8 mouse cellular contexts compared by ENCODE assay signal in the genomic region with DNA sequence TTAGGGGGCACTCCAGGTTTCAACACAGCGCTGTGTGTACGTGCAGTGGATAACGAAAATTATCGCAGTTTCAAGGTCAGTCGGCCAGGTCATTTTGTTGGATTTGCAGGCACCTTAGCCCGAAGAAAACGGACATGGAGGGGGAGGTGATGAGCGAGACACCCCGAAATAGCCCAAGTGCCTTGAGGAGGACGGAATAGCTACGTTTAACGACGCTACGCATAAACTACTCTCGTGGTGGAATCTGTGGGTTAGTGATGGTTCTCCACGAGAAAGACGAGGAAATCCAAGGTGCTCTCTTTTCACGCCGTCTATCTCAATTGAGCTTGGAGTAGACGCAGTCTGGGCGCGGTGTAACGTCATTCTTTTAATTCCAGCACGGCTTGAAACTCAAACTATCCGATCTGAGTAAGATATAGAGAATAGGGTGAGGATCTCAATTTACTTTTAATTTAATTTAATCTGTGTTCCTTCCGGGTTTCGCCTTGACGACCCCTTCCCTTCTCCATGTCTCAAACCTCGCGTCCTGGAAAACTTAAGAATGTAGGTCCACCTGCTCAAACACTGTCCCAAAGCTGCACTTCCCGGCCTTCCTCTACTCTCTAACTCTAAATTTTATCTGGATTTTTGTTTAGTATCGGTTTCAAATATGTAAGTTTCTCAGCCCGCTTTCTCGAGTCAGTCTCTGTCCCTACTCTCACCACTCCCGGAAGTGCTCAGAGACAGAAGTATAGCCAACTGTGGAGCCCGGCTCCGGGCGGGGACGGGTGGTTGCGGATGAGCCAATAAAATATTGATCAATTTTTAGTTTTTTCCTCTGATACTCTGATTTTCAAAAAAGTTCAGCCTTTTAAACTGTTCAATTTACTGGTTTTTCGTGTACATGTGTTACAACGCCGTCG. TPM values are rescaled to one million over a fixed set of nuclear protein-coding genes. Genes with fewer than 3 reads are reported as not detected.
A peak's percentile ranks its signal among the peaks of the same experiment; 100 is the strongest.
DNase-seq lines count a peak whose midpoint lies in the region; ATAC-seq and TF ChIP-seq lines count a peak whose summit lies in the region.

No protein-coding gene starts in this region.

- H3K9ac ChIP-seq in forebrain, embryonic 15.5 days (replicated peaks): peak overlapping the region; percentile 7; the same call in 1 of the 2 replicates
- no peak overlapping the region for H3K9ac ChIP-seq in limb, embryonic 13.5 days
- H3K9ac ChIP-seq in neural tube, embryonic 12.5 days: 0 out of 2 replicates have a peak overlapping the region, but pooled peaks have one; percentile 35

- no peak for TF ChIP-seq CTCF in G1E (IDR thresholded peaks at IDR 0.05; ENCODE audit: low read depth, low read length)

- H3K4me1 ChIP-seq in G1E (ENCODE audit: insufficient read depth, low read depth, low read length): peaks cover 23% of the 10 kb centered on the region
- peaks cover 26% of the 10 kb centered on the region for H3K4me1 ChIP-seq in forebrain, embryonic 15.5 days
- peaks cover 10% of the 10 kb centered on the region for H3K4me1 ChIP-seq in limb, embryonic 13.5 days
- H3K4me1 ChIP-seq in neural tube, embryonic 12.5 days: no peaks in the 10 kb centered on the region; the same call in 1 of the 2 replicates

- H3K4me3 ChIP-seq in G1E (ENCODE audit: low read depth, low read length): peak overlapping the region; percentile 71
- peak overlapping the region; percentile 39 for H3K4me3 ChIP-seq in forebrain, embryonic 15.5 days
- peak overlapping the region; percentile 48 for H3K4me3 ChIP-seq in limb, embryonic 13.5 days
- peak overlapping the region; percentile 40 for H3K4me3 ChIP-seq in neural tube, embryonic 12.5 days

- under 1% methylated on average over 44 of the region's 44 CpGs for WGBS in forebrain, embryonic 15.5 days
- under 1% methylated on average over 44 of the region's 44 CpGs for WGBS in limb, embryonic 13.5 days
- under 1% methylated on average over 44 of the region's 44 CpGs for WGBS in neural tube, embryonic 12.5 days

- peak overlapping the region; percentile 63 for H3K4me2 ChIP-seq in forebrain, embryonic 15.5 days (replicated peaks)
- H3K4me2 ChIP-seq in limb, embryonic 13.5 days (replicated peaks): peak overlapping the region; percentile 71
- H3K4me2 ChIP-seq in neural tube, embryonic 12.5 days (replicated peaks): peak overlapping the region; percentile 67

- peak; percentile 44 for DNase-seq in adrenal gland, postnatal 14 days
- no peak for DNase-seq in adrenal gland, adult 18-20 months (ENCODE audit: low spot score in 2 of 2)
- no peak for DNase-seq in G1E (ENCODE audit: low spot score)
- no peak for DNase-seq in ovary, postnatal 14 days (ENCODE audit: low spot score)
- DNase-seq in cerebellum, adult 9-11 months: no peak

- peaks cover 5% of the 10 kb centered on the region; the same call in 1 of the 2 replicates for H3K27me3 ChIP-seq in G1E (ENCODE audit: insufficient read depth, low read length)
- peaks cover 45% of the 10 kb centered on the region for H3K27me3 ChIP-seq in forebrain, embryonic 15.5 days
- peaks cover 58% of the 10 kb centered on the region for H3K27me3 ChIP-seq in limb, embryonic 13.5 days
- H3K27me3 ChIP-seq in neural tube, embryonic 12.5 days (replicated peaks): peaks cover 36% of the 10 kb centered on the region

- no peaks in the 10 kb centered on the region for H3K36me3 ChIP-seq in G1E (replicated peaks)
- H3K36me3 ChIP-seq in forebrain, embryonic 15.5 days: no peaks in the 10 kb centered on the region
- H3K36me3 ChIP-seq in limb, embryonic 13.5 days: no peaks in the 10 kb centered on the region
- H3K36me3 ChIP-seq in neural tube, embryonic 12.5 days: no peaks in the 10 kb centered on the region

- ATAC-seq in G1E (ENCODE audit: extremely low read depth, insufficient number of reproducible peaks, low FRiP score, poor library complexity, severe bottlenecking): peak; percentile 52; the same call in 1 of the 2 replicates
- no peak for ATAC-seq in forebrain, embryonic 15.5 days (replicated peaks)
- no peak for ATAC-seq in limb, embryonic 13.5 days (ENCODE audit: low FRiP score, low read depth)
- no peak for ATAC-seq in neural tube, embryonic 12.5 days (ENCODE audit: low FRiP score, low read depth)

- H3K27ac ChIP-seq in forebrain, embryonic 15.5 days (replicated peaks): no peak overlapping the region
- H3K27ac ChIP-seq in limb, embryonic 13.5 days: no peak overlapping the region
- no peak overlapping the region for H3K27ac ChIP-seq in neural tube, embryonic 12.5 days

- H3K9me3 ChIP-seq in G1E (replicated peaks): no peaks in the 10 kb centered on the region
- 0 out of 2 replicates have a peak, but pooled peaks cover 2% of the 10 kb centered on the region for H3K9me3 ChIP-seq in forebrain, embryonic 15.5 days
- no peaks in the 10 kb centered on the region for H3K9me3 ChIP-seq in limb, embryonic 13.5 days
- H3K9me3 ChIP-seq in neural tube, embryonic 12.5 days: no peaks in the 10 kb centered on the region

RNA-seq across cellular contexts. Expression of gene Prss16, which starts 10.6 kb away (rescaled TPM):
- total RNA-seq in adrenal gland, postnatal 14 days (2021): 0.74 TPM in 1 of 2 replicates, not detected in the other
- under 1 TPM in 1 of 2 experiments, not detected in 1; 0.96 TPM for total RNA-seq in adrenal gland, adult 18-20 months (2021)
- total RNA-seq in G1E (2014; fragmentation: Nextera tagmentation) (not detected in 2 replicates), G1E (2017) (0.22 and 0.23 TPM in 2 replicates)
- polyA plus RNA-seq in G1E (2012): 0.03 and 0.04 TPM in 2 replicates
- 0.14 TPM in 1 of 2 replicates, not detected in the other for polyA plus RNA-seq in forebrain, embryonic 15.5 days (2015; fragmentation: Nextera tagmentation; extraction: Ambion mirVana)
- 0.98 and 1.1 TPM in 2 replicates for polyA plus RNA-seq in limb, embryonic 13.5 days (2015; fragmentation: Nextera tagmentation; extraction: Ambion mirVana)
- 0.41 TPM in 1 of 2 replicates, not detected in the other for polyA plus RNA-seq in neural tube, embryonic 12.5 days (2016; fragmentation: Nextera tagmentation; extraction: Ambion mirVana)

RNA-seq across cellular contexts. Expression of gene Hist1h2ah, which starts 15.2 kb away (rescaled TPM):
- 203 and 342 TPM in 2 replicates for total RNA-seq in adrenal gland, postnatal 14 days (2021)
- total RNA-seq in adrenal gland, adult 18-20 months (2021): 10 to 100 TPM in 1 of 2 experiments, not detected in 1; 16.5 TPM
- total RNA-seq in G1E (2014; fragmentation: Nextera tagmentation): 177 and 303 TPM in 2 replicates
- total RNA-seq in G1E (2017): 2,043 and 4,016 TPM in 2 replicates
- 5,681 and 9,617 TPM in 2 replicates for polyA plus RNA-seq in G1E (2012)
- 2.5 and 9.8 TPM in 2 replicates for polyA plus RNA-seq in forebrain, embryonic 15.5 days (2015; fragmentation: Nextera tagmentation; extraction: Ambion mirVana)
- polyA plus RNA-seq in limb, embryonic 13.5 days (2015; fragmentation: Nextera tagmentation; extraction: Ambion mirVana): 8.8 and 11.8 TPM in 2 replicates
- polyA plus RNA-seq in neural tube, embryonic 12.5 days (2016; fragmentation: Nextera tagmentation; extraction: Ambion mirVana): 3.3 and 13.9 TPM in 2 replicates

RNA-seq across cellular contexts. Expression of gene Hist1h2bk, which starts 15.5 kb away (rescaled TPM):
- 207 and 301 TPM in 2 replicates for total RNA-seq in adrenal gland, postnatal 14 days (2021)
- total RNA-seq in adrenal gland, adult 18-20 months (2021): 10 to 100 TPM; 18.0 to 23.9 TPM
- total RNA-seq in G1E (2014; fragmentation: Nextera tagmentation): 229 and 286 TPM in 2 replicates
- 1,693 and 2,296 TPM in 2 replicates for total RNA-seq in G1E (2017)
- 11.8 and 30.4 TPM in 2 replicates for polyA plus RNA-seq in G1E (2012)
- 4.5 and 4.6 TPM in 2 replicates for polyA plus RNA-seq in forebrain, embryonic 15.5 days (2015; fragmentation: Nextera tagmentation; extraction: Ambion mirVana)
- polyA plus RNA-seq in limb, embryonic 13.5 days (2015; fragmentation: Nextera tagmentation; extraction: Ambion mirVana): 14.4 and 16.2 TPM in 2 replicates
- 5.2 and 9.5 TPM in 2 replicates for polyA plus RNA-seq in neural tube, embryonic 12.5 days (2016; fragmentation: Nextera tagmentation; extraction: Ambion mirVana)

RNA-seq across cellular contexts. Expression of gene Hist1h4i, which starts 21.0 kb away (rescaled TPM):
- total RNA-seq in adrenal gland, postnatal 14 days (2021): 104 and 144 TPM in 2 replicates
- total RNA-seq in adrenal gland, adult 18-20 months (2021): 10 to 100 TPM; 40.1 to 68.2 TPM
- 26.2 and 52.2 TPM in 2 replicates for total RNA-seq in G1E (2014; fragmentation: Nextera tagmentation)
- total RNA-seq in G1E (2017): 284 and 309 TPM in 2 replicates
- 12.6 and 17.3 TPM in 2 replicates for polyA plus RNA-seq in G1E (2012)
- polyA plus RNA-seq in forebrain, embryonic 15.5 days (2015; fragmentation: Nextera tagmentation; extraction: Ambion mirVana): 16.9 and 19.2 TPM in 2 replicates
- polyA plus RNA-seq in limb, embryonic 13.5 days (2015; fragmentation: Nextera tagmentation; extraction: Ambion mirVana): 25.3 and 27.8 TPM in 2 replicates
- polyA plus RNA-seq in neural tube, embryonic 12.5 days (2016; fragmentation: Nextera tagmentation; extraction: Ambion mirVana): 20.1 and 23.9 TPM in 2 replicates

RNA-seq across cellular contexts. Expression of gene Hist1h2ag, which starts 22.6 kb away (rescaled TPM):
- 114 and 174 TPM in 2 replicates for total RNA-seq in adrenal gland, postnatal 14 days (2021)
- 10 to 100 TPM; 11.9 to 12.2 TPM for total RNA-seq in adrenal gland, adult 18-20 months (2021)
- 141 and 253 TPM in 2 replicates for total RNA-seq in G1E (2014; fragmentation: Nextera tagmentation)
- 901 and 1,517 TPM in 2 replicates for total RNA-seq in G1E (2017)
- 27.9 and 53.3 TPM in 2 replicates for polyA plus RNA-seq in G1E (2012)
- 19.7 and 27.8 TPM in 2 replicates for polyA plus RNA-seq in forebrain, embryonic 15.5 days (2015; fragmentation: Nextera tagmentation; extraction: Ambion mirVana)
- polyA plus RNA-seq in limb, embryonic 13.5 days (2015; fragmentation: Nextera tagmentation; extraction: Ambion mirVana): 75.9 and 76.5 TPM in 2 replicates
- polyA plus RNA-seq in neural tube, embryonic 12.5 days (2016; fragmentation: Nextera tagmentation; extraction: Ambion mirVana): 43.6 and 46.1 TPM in 2 replicates

Comparison
In these comparisons a context has a peak if more than half of its experiments do, and no peak if none do; other contexts are left out.
1. RNA of gene Hist1h2ah, which starts 15.2 kb away (polyA plus RNA-seq): 5,681 to 9,617 TPM in G1E; 8.8 to 11.8 TPM in limb, embryonic 13.5 days, 3.3 to 13.9 TPM in neural tube, embryonic 12.5 days and 2.5 to 9.8 TPM in forebrain, embryonic 15.5 days; every median in the first group is over 100 times any median in the second.
2. Peak in every context shown above with its lines, with median percentiles within 50 percentile points of each other: H3K4me3 ChIP-seq and H3K4me2 ChIP-seq.